In genomic region chr3:69820614-69821013, GRCm38 (mm10) we compare ENCODE assay signal across 37 mouse cellular contexts. TPM values are rescaled to one million over a fixed set of nuclear protein-coding genes. Genes with fewer than 3 reads are reported as not detected.
"Had no signal": no experiment of that assay in that cellular context is flagged by ENCODE, and none has a peak within 500 bp of the region (broad histone marks: within the 10 kb centered on the region; RNA-seq: fewer than 3 reads in every experiment).

No protein-coding gene starts in this region.

- H3K4me1 ChIP-seq: limb, embryonic 12.5 days; limb, embryonic 13.5 days; limb, embryonic 15.5 days; liver, embryonic 12.5 days; liver, embryonic 13.5 days; liver, embryonic 15.5 days; lung, embryonic 15.5 days; megakaryocyte, embryonic 14.5 days; midbrain, embryonic 10.5 days; midbrain, embryonic 12.5 days; midbrain, embryonic 13.5 days; midbrain, embryonic 15.5 days; neural tube, embryonic 12.5 days had no signal

- DNase-seq: left cerebral cortex, postnatal 4 days; liver; liver, embryonic 13.5 days; liver, postnatal 0 days; lung, adult 18-20 months; lung, adult 2 months; lung, embryonic 14.5 days; lung, postnatal 10 days; lung, postnatal 14 days; lung, postnatal 36 days; lung, postnatal 4 days; midbrain, embryonic 14.5 days had no signal

- H3K27me3 ChIP-seq: limb, embryonic 12.5 days; limb, embryonic 13.5 days; limb, embryonic 15.5 days; liver, embryonic 12.5 days; liver, embryonic 13.5 days; liver, embryonic 15.5 days; lung, embryonic 15.5 days; megakaryocyte, embryonic 14.5 days; midbrain, embryonic 12.5 days; midbrain, embryonic 13.5 days; midbrain, embryonic 15.5 days; neural tube, embryonic 12.5 days; neural tube, embryonic 13.5 days had no signal

- H3K4me3 ChIP-seq: limb, embryonic 10.5 days; limb, embryonic 12.5 days; limb, embryonic 13.5 days; limb, embryonic 15.5 days; liver, embryonic 12.5 days; liver, embryonic 13.5 days; liver, embryonic 15.5 days; lung, embryonic 15.5 days; megakaryocyte, embryonic 14.5 days; midbrain, embryonic 10.5 days; midbrain, embryonic 12.5 days; midbrain, embryonic 13.5 days; midbrain, embryonic 15.5 days; myocyte; neural tube, embryonic 12.5 days; neural tube, embryonic 13.5 days had no signal

- H3K9ac ChIP-seq: limb, embryonic 12.5 days; limb, embryonic 13.5 days; limb, embryonic 15.5 days; liver, embryonic 12.5 days; liver, embryonic 13.5 days; liver, embryonic 14.5 days; liver, embryonic 15.5 days; liver, postnatal 0 days; lung, embryonic 14.5 days; lung, embryonic 15.5 days; midbrain, embryonic 12.5 days; midbrain, embryonic 13.5 days; midbrain, embryonic 15.5 days; neural tube, embryonic 12.5 days; neural tube, embryonic 13.5 days had no signal

- H3K4me2 ChIP-seq: limb, embryonic 12.5 days; limb, embryonic 13.5 days; limb, embryonic 15.5 days; liver, embryonic 11.5 days; liver, embryonic 12.5 days; liver, embryonic 13.5 days; liver, embryonic 15.5 days; lung, embryonic 14.5 days; lung, embryonic 15.5 days; midbrain, embryonic 11.5 days; midbrain, embryonic 12.5 days; midbrain, embryonic 13.5 days; midbrain, embryonic 15.5 days; neural tube, embryonic 12.5 days; neural tube, embryonic 13.5 days had no signal

- ATAC-seq: liver, embryonic 12.5 days; liver, postnatal 0 days; lung, postnatal 0 days; midbrain, embryonic 13.5 days; midbrain, embryonic 15.5 days; midbrain, embryonic 16.5 days had no signal

- H3K27ac ChIP-seq: limb, embryonic 10.5 days; limb, embryonic 12.5 days; limb, embryonic 13.5 days; limb, embryonic 15.5 days; liver, embryonic 12.5 days; liver, embryonic 13.5 days; liver, embryonic 14.5 days; liver, embryonic 15.5 days; lung, embryonic 15.5 days; macrophage; midbrain, embryonic 10.5 days; midbrain, embryonic 12.5 days; midbrain, embryonic 13.5 days; midbrain, embryonic 15.5 days; neural tube, embryonic 12.5 days; neural tube, embryonic 13.5 days had no signal

- H3K36me3 ChIP-seq: limb, embryonic 10.5 days; limb, embryonic 12.5 days; limb, embryonic 13.5 days; limb, embryonic 15.5 days; liver, embryonic 12.5 days; liver, embryonic 13.5 days; liver, embryonic 15.5 days; lung, embryonic 15.5 days; midbrain, embryonic 10.5 days; midbrain, embryonic 12.5 days; midbrain, embryonic 13.5 days; midbrain, embryonic 15.5 days; neural tube, embryonic 12.5 days; neural tube, embryonic 13.5 days had no signal

- H3K9me3 ChIP-seq: limb, embryonic 10.5 days; limb, embryonic 12.5 days; limb, embryonic 13.5 days; limb, embryonic 15.5 days; liver, embryonic 12.5 days; liver, embryonic 13.5 days; liver, embryonic 15.5 days; lung, embryonic 15.5 days; megakaryocyte, embryonic 14.5 days; midbrain, embryonic 10.5 days; midbrain, embryonic 12.5 days; midbrain, embryonic 13.5 days; midbrain, embryonic 15.5 days; neural tube, embryonic 12.5 days; neural tube, embryonic 13.5 days had no signal

RNA-seq across cellular contexts. Expression of gene Sptssb, which starts 39.1 kb away (rescaled TPM):
- total RNA-seq: megakaryocyte progenitor cell, adult 5-6 weeks; megakaryocyte, adult 5-6 weeks; megakaryocyte-erythroid progenitor cell, adult 5-6 weeks; monocyte, adult 5-6 weeks had no signal
- polyA plus RNA-seq: limb, embryonic 12.5 days; macrophage; myocyte had no signal
